Mouse (Mus musculus) C2C12 (cell line): Measurements from ENCODE around the gene Kmt2d. TPM values are rescaled to one million over a fixed set of nuclear protein-coding genes. Genes with fewer than 3 reads are reported as not detected.
A peak's percentile ranks its signal among the peaks of the same experiment; 100 is the strongest.

Experiments used
- H3K27me3 ChIP-seq: one replicate; pipeline ENCODE4 v1.6.1; 2011; ENCODE audit not compliant: control insufficient read depth, insufficient read depth, insufficient read length
- H3K36me3 ChIP-seq: one replicate; pipeline ENCODE4 v1.6.1; 2011; ENCODE audit not compliant: control insufficient read depth, insufficient read depth
- H3K4me3 ChIP-seq: one replicate; pipeline ENCODE4 v1.5.1; 2011; ENCODE audit warnings: mild to moderate bottlenecking, control low read depth; ENCODE audit not compliant: poor library complexity, insufficient read depth, severe bottlenecking
- H3K79me2 ChIP-seq: one replicate; pipeline ENCODE4 v1.6.1; 2011; ENCODE audit not compliant: control insufficient read depth, insufficient read depth
- H3K79me3 ChIP-seq: one replicate; pipeline ENCODE4 v1.6.1; 2011; ENCODE audit warnings: low read depth, control low read depth
- H3ac ChIP-seq: one replicate; pipeline ENCODE3; 2011; ENCODE audit warnings: low read depth; ENCODE audit not compliant: control insufficient read depth, insufficient read length
- CEBPB ChIP-seq: IDR thresholded peaks from one replicate; pipeline ENCODE4 v1.6.1; 2011; ENCODE audit warnings: low read depth, mild to moderate bottlenecking, control low read depth, moderate library complexity
- CTCF ChIP-seq: IDR thresholded peaks from one replicate; pipeline ENCODE4 v1.5.1; 2011; ENCODE audit not compliant: control insufficient read depth, insufficient read depth, insufficient read length
- FOSL1 ChIP-seq: IDR thresholded peaks from one replicate; pipeline ENCODE4 v1.8.0; 2011; ENCODE audit warnings: mild to moderate bottlenecking, low read length; ENCODE audit not compliant: poor library complexity, insufficient read depth, severe bottlenecking
- MAX ChIP-seq: IDR thresholded peaks from one replicate; pipeline ENCODE4 v1.6.1; 2011; ENCODE audit warnings: mild to moderate bottlenecking, control low read depth
- MYOD1 ChIP-seq: IDR thresholded peaks from one replicate; pipeline ENCODE4 v1.6.1; 2011; ENCODE audit warnings: low read depth; ENCODE audit not compliant: control insufficient read depth, insufficient read length
- MYOG ChIP-seq: IDR thresholded peaks from one replicate; pipeline ENCODE4 v1.6.1; 2011; ENCODE audit not compliant: control insufficient read depth, insufficient read length; ENCODE audit errors: extremely low read depth
- USF1 ChIP-seq: IDR thresholded peaks from one replicate; pipeline ENCODE4 v1.6.1; 2011; ENCODE audit warnings: low read depth, mild to moderate bottlenecking, control low read depth, moderate library complexity
- polyA plus RNA-seq: library from polyadenylated mRNA; unstranded; fragments of >200 nt; fragmentation: generic; extraction: Trizol; gene quantifications from one replicate; pipeline ENCODE4 v1.2.1, GENCODE M21; 2012; ENCODE audit warnings: missing spikeins

The Kmt2d gene
- polyA plus RNA-seq, 1 experiment: 23.8 TPM

DNA sequence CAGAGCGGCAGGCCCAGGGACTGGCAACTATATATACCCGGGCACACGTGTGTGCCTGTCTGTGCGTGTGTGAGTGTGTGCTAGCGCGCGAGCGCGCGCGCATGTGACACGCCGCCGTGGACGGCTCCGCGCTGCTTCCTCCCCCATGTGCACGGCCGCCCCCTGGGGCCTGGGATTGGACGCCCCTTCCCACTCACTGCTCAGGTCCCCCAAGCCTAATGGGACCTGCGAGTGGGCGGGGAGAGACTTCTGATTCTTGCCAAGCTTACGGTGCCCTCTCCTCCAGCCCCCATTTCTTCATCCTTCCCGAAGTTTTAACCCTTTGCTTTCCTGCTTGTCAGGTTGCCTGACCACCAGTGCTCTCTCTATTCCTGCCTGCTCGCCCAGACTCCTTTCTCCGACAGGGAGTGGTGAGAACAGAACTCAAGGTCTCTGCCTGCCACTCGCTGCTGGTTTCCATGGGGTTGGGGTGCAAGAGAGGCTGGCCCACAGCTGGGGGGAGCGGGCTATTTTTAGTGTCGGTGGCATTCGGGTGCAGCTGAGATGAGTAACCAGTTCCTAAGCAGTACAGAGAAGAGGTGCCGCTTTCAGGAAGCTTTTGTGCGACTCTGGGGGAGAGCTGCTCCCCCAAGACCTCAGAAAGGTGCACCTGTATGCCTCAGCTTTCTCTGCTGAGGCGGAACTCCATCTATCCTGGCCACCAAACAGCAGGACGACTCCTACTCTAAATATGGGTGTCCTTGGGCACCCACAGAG is 62.9 kb downstream of the Kmt2d start:
- Histone ChIP-seq H3K27me3 (no peaks in the 10 kb centered on the region), H3K79me2 (no peaks in the 10 kb centered on the region), H3K79me3 (no peaks in the 10 kb centered on the region), H3ac (peak overlapping the region; percentile 2), H3K4me3 (no peak overlapping the region), H3K36me3 (peaks cover 20% of the 10 kb centered on the region)
- TF ChIP-seq CTCF (no peak), USF1 (no peak), MAX (no peak), FOSL1 (no peak), CEBPB (no peak), MYOG (no peak), MYOD1 (no peak)

DNA sequence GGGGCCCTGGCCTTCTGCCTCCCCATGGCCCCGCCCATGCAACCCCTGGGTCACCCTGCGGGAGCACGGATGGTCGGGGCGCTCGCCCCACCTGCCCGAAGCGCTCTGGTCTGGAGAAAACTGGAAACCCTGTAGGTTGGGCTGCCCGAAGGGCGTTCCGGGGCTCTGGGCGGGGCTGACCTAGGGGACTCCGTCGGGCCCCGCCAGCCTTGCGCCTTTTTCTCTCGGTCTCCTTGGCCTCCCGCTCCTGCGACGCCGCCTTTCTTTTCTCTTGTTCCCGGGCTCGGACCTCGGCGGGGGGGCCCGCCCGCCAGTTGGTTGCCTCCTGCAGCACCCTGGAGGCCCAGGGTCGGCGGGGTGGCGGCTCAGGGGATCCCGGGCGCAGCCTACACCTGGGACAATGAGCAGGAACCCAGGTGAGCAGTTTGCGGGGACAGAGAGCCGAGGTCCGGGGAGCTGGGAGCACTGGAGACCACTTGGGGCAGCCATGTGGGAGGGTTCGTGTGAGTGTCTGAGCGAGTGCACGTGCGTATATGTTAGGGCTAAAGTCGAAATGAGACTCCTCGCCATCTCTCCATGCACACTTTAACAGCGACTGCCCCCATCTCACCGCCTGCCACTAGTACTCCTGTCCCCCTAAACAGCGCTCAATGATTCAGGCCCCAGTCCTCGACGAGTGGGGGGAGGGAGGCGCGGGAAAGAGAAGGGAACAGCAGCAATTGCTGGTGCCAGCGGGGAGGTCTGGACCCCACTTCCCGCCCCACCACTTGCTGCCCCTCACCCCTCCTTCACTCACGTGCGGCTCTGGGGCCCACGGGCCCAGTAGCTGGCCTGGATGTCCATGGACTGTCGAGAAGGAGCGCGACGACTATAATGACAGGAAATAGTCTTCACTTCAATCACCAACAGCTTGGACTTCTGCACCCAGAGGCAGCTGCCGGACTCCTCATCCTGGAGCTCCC is 63.9 kb downstream of the Kmt2d start:
- H3K36me3 ChIP-seq: peaks cover 14% of the 10 kb centered on the region
- no peaks in the 10 kb centered on the region for H3K27me3 ChIP-seq
- no peak overlapping the region for H3ac ChIP-seq
- H3K79me3 ChIP-seq: no peaks in the 10 kb centered on the region
- H3K4me3 ChIP-seq: no peak overlapping the region
- TF ChIP-seq USF1: no peak
- TF ChIP-seq FOSL1: no peak
- no peak for TF ChIP-seq CTCF
- TF ChIP-seq MYOG: no peak
- no peak for TF ChIP-seq CEBPB
- TF ChIP-seq MYOD1: no peak
- no peak for TF ChIP-seq MAX
- H3K79me2 ChIP-seq: no peaks in the 10 kb centered on the region

DNA sequence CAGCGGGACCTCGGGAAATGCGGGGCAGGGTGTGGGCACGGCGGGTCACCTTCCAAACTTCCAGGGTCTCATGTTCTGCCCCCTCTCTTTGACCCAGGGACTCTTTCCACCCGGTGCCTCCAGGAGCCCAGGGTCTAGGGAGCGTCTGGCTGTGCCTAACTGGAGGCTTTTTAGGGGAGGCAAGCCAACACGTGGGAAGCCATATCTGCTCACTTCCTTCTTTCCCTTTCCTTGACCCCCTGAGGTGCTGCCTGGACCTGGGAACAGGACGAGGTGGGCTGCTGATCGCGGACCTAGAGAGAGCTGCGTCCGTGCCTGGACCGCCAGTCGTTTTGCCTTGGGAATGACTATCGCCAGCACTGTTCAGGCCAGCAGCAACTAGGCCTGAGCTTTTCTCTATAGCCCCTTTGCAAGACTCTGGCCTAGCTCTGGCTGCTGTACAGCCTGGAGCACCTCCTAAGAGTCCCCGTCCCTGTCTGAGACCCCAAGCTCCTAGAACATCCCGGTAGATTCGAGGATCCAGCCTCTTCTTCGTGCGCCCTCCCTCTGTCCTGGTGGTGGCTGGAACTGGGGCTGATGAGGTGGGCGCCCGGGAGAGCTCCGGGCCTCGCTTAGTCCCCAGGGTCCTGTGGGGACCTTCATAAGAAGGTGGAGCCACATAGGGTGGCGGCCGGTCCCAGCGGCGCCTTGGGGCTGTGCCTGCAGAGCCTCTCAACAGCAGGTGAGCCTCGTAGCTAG is 64.8 kb downstream of the Kmt2d start:
- Histone ChIP-seq H3ac (no peak overlapping the region), H3K36me3 (peaks cover 8% of the 10 kb centered on the region), H3K27me3 (no peaks in the 10 kb centered on the region), H3K4me3 (no peak overlapping the region), H3K79me3 (no peaks in the 10 kb centered on the region), H3K79me2 (no peaks in the 10 kb centered on the region)
- TF ChIP-seq MYOG (no peak), MYOD1 (no peak), CEBPB (no peak), CTCF (no peak), USF1 (no peak), FOSL1 (no peak), MAX (no peak)

- no peak overlapping the region for H3K4me3 ChIP-seq
- peaks cover 6% of the 10 kb centered on the region for H3K27me3 ChIP-seq
- H3K79me2 ChIP-seq: no peaks in the 10 kb centered on the region
- TF ChIP-seq MYOD1 (no peak), MAX (no peak), FOSL1 (no peak), CTCF (peak; percentile 73), MYOG (no peak)
- H3K36me3 ChIP-seq: peaks cover under 1% of the 10 kb centered on the region
- H3ac ChIP-seq: peak overlapping the region; percentile 37
- H3K79me3 ChIP-seq: no peaks in the 10 kb centered on the region
Observed at GRCm38 (mm10) chr15:98805324-98806040, 65.5 kb downstream of the Kmt2d start.

GRCm38 (mm10) chr15:98804054-98804453 is 67.0 kb downstream of the Kmt2d start:
- Histone ChIP-seq H3ac (peak overlapping the region; percentile 22), H3K79me2 (no peaks in the 10 kb centered on the region), H3K36me3 (no peaks in the 10 kb centered on the region), H3K4me3 (no peak overlapping the region), H3K27me3 (peaks cover 7% of the 10 kb centered on the region), H3K79me3 (no peaks in the 10 kb centered on the region)
- TF ChIP-seq CEBPB (no peak), CTCF (peak; percentile 96)
